Mouse (Mus musculus): ENCODE data around the gene Hspb3. TPM values are rescaled to one million over a fixed set of nuclear protein-coding genes. Genes with fewer than 3 reads are reported as not detected.

Hspb3 gene
- 1 to 10 TPM in 3 of 4 experiments, not detected in 1; 1.9 to 2.9 (median 2.8) TPM for total RNA-seq (2022)

DNA sequence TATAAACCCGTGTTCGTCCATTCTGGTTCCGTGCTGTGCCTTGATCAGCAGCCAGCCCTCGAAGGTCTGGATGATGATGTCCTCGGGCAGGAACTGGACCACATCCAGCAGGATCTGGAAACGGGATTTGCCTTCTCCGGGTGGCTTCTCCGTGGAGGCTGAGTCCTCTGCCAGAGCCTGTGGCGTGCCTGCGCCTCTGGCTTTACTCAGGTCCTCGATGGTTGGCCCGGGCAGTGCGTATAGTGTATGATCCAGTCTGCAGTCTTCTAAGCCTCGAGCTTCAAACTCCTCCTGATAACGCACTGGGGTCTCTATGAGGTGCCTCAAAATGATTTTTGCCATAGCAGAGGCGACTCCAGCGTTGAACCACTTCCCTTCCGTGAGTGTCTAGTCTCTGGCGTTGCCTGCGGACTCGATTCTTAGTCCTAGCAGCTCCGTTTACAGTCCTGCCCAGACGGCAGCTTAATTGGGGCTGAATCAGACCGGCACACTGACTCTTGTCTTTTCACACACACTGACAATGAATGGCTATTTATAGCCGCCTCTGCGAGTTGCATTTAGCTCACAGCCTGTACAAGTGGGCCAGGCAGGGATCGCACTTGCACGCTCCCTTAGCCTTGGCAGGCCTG is at the start of gene Hspb3:
Gene Hspb3, minus strand, starts transcription at position 526 of the 629 bp plus-strand sequence.
- DNase-seq (ENCODE audit: low spot score in 2 of 2), result peak in 1 of 2 experiments; percentile 22

DNA sequence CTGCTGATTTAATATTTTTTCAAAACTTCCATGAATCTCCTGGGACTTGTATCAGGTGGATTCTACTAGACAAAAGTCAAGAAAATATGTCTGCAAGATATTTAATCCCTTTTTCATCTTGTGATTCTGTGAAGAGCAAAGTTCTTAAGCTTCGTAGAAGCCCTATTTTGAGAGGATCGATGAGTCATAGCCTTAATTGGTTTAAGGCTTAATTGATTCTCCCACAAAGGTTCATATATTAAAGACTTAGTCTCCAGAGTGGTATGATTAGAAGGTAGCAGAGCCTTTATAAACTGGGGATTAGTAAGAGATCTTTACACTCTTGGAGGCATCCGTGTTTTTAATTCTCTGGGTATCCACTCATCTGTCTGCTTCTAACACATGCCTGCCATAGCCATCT is 49.7 kb upstream of the Hspb3 start:
- DNase-seq (ENCODE audit: low spot score in 2 of 2), result no peak

DNA sequence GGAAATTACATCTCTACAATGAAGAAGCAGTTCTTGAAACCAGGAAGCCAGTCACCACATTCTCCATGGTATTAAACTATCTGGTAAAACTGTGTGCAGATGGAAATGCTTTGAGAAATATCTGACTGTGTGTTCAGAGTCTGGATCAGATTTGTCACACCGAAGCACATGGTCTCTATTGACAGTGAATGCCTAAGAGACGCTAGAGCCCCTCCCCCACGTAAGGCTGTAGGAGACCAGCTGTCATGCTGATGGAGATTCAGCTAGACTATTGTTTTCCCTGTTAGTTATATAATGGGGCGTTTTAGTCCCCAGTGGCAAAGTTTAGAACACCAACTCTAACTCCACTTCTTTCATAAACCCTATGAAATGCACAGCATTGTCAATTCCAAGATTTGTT is 42.7 kb upstream of the Hspb3 start:
- no peak for DNase-seq (ENCODE audit: low spot score in 2 of 2)

DNA sequence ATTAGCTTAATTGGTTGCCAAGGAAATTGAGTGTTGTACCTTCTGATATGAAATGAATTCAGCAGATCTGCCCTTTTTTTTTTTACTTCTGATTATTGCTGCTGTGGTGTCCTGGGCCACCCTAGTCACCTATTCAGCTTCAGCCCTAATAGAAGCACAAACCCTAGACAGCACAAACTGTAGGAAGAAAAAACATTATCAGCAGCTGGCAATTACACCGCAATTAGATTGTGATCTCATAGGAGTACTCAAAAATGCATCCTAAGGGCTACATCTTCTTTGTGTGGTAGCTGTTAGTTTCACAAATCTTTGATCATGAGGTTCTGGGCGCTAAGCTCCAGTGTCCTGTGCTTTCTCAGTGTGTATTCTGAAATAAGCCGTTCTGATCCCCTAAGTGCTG is 37.7 kb upstream of the Hspb3 start:
- DNase-seq (ENCODE audit: low spot score in 2 of 2), result no peak

DNA sequence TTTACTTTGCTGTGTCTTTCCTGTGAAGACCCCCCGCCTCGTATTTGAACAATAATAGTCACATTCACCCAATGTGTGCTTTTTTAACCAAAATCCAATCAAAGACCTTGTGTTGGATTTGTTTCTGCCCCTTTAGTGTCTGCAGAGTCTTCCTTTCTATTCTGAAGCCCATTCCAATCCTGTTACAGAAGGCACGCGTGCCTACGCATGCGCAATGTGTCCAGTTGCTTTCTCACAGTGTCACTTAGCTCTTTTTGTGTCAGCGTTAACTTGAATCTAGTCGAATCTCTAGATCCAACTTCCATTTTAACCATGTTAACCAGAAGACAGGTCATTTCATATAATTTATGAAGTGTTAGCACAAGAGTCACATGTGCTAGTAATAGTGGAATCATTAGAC is 36.5 kb upstream of the Hspb3 start:
- DNase-seq (ENCODE audit: low spot score in 2 of 2), result no peak

DNA sequence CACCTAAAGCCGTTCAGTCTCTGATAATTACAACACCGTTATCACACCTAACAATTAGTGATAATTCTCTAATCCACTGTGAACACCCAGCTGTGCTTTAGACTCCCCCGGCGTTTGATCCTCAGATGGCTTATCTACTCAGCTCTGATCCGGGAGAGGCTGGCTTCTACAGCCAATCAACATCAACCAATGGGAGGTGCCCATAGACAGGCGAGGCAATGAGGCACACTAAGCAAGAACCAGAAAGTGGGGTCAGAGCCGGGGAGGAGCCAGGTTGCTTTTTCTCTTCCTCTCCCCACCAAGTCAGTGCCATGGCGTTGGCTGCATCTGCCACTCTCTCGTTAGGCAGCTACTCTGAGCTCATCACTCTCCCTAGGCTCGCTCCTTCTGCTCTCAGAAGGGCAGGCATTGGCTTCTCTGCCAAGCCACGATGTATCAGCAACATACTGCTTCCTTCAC is 36.0 kb upstream of the Hspb3 start:
- DNase-seq (ENCODE audit: low spot score in 2 of 2), result no peak

DNA sequence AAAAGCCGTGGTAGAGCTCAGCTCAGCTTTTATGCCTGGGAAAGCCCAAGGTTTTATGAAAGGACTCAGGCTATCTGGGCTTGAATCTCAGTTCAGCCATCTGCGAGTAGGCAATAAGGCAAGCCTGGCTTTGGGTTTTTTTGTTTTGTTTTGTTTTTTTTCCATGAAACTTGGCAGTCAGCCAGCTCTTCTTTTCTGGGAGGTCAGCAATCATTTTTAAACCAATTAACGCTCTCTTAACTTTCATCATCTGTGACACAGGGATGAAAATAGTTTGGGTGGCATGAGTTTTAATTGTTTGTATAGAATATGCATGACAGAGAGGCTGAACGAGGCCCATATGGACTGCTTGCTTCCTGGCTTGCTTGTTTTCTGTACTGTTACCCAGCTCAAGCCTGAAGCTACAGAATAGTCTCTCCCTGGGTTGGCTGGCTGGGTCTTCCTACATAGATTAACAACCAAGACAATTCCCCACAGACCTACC is 33.4 kb upstream of the Hspb3 start:
- DNase-seq (ENCODE audit: low spot score in 2 of 2), result no peak

DNA sequence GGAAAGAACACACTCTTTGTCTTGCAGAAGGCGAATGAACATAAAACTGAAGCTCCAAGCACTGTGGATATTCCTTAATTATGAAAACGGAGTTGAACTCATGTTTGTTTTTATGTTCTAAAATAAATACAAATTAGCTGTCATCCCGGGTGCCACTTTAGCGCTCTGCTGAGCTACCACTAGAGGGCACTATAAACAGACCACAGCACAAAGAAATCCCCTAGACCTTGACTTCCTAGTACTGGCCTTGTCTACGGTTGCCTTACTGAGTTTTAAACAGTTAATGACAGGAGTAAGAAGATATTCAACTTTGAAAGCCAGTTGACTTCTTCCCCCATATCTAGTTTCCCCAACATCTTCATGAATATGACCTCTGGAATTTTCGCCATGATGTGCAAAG is 29.9 kb upstream of the Hspb3 start:
- DNase-seq (ENCODE audit: low spot score in 2 of 2), result peak in 1 of 2 experiments; percentile 55

DNA sequence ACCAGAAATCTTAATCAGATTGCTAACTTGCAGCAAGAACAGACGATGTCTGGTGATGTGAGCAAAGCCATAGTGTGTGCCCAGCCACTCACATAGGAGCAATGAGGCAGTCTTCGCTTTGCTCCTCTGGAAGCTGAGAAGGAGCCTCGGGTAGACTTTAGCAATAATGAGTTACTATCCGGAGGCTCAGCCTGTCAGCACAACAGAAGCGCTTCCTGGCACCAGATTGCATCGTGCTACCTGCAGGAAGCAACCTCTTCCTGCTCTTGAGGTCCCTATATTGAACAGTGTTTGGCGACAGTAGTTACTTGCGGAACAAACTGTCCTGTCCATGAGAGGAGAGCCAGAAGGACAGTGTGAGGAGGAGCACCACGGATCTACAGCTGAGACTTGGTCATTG is 28.2 kb upstream of the Hspb3 start:
- no peak for DNase-seq (ENCODE audit: low spot score in 2 of 2)

DNA sequence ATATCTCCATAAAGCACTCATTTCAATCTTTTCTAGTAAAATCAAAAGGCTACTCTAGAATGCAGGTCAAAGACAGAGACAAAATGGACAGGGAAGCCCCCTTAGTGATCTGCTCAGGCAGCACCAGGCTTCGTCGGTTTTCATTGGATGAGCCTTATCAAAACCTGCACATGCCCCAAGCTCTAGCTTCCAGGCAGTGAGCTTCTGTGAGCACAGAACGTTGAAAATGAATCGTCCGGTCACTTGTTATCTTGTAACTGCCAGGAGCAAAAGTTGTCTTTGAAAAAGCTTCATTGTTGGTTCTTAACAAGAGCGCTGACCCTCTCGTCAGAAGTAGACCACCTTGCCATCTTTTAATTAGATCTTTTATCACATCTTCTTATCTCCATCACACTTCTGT is 26.4 kb upstream of the Hspb3 start:
- DNase-seq (ENCODE audit: low spot score in 2 of 2), result no peak

DNA sequence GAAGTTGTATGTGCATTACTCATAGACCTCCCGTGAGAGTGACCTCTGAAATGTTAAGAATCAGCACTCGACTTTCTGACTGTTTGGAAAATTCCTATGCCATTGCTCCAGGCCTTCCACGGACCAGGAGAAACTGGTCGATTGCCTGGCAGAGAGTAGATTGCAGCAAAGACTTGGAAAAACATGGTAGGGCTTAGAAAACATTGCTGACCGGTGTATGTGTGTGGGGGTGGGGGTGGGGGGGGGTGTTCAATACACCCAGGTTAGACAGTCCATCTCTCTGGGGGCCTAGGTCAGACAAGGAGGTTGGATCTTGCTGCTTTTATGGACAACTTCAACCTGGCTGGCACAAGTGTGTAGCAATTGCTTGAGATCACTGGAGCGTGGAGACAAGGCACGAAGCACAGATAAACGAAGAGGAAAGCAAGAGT is 23.2 kb upstream of the Hspb3 start:
- no peak for DNase-seq (ENCODE audit: low spot score in 2 of 2)

DNA sequence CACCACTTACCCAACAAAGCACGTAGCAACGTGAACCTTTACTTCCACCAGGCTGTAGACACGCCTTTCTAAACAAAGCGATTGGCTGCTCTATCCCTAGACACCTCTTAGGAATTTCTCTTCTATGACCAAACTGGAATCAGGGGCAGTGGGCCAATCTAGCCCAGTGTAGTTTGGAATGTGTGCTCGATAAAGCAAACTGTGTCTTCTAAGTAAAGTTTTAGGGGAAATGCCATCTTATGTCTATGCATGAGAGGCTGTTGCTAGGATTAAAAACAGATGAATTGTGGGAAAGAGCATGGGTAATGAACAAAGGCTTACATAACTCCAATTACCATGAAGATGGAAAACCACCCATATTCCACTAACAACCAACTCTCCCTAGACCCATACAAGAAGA is 19.3 kb upstream of the Hspb3 start:
- DNase-seq (ENCODE audit: low spot score in 2 of 2), result no peak

DNA sequence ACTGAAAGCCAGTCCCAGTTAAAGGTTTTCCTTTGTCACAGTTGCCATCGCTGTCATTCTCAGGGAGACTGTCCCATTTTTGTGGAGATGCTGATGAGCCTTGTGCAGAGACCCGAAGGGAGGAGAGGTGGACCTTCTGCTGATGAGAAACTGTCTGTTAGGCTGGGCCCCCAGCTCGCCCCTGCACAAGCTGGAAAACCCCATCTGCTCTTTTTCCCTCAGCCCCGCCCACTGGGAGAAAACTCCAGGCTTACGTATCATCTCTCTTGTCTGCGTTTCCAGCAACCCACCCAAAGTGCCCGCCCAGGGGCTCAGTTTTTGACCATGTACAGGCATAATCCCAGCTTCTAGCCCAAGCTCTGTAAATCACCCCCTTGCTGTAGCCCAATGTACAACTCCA is 17.2 kb upstream of the Hspb3 start:
- DNase-seq (ENCODE audit: low spot score in 2 of 2), result peak in 1 of 2 experiments; percentile 44

DNA sequence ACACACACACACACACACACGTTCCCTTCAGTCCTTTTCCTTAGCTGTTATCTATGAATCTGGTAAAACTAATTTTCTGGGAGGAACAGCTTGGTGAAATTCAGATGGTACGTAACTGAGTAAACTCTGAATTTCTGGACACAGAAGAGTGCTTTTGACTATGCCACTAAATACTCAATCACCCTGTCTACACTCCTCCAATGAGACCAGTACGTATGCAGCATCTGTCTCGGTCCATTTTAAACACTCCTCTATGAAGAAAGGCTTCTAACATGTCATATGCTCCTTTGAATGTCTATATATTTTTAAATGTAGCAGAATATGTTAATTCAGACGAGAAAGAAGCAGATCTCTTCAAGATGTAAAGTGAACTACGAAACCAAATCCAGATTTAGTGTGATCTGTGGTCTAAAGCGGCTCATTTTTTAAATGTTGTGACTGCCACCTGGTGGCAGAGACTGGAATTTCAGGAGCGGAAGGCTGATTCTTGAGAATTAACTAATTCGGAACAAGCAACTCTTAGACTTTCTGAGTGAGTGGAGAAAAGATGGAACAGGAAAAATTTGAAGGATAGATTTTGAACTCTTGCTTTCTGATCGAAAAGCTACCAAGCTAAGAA is 6.1 kb upstream of the Hspb3 start:
- peak in 1 of 2 experiments; percentile 77 for DNase-seq (ENCODE audit: low spot score in 2 of 2)

DNA sequence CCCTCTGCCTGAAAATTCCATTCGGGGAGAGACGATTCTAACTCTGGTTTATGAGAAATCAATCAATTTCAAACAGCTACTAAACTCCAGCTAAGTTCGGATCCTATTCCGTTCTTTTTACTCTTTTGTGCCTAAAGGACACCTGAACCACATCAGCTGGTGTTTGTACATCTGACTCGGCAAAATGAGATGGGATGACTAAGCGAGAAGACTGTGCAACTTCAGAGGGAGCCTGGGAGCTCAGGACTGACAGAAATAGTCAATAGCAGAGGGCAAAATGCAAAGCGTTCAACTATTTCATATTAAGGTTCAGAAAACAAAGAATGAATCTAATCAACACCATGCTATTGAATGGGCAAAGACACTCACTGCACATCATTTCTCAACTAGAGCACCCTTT is 407 bp upstream of the Hspb3 start:
- DNase-seq (ENCODE audit: low spot score in 2 of 2), result no peak

DNA sequence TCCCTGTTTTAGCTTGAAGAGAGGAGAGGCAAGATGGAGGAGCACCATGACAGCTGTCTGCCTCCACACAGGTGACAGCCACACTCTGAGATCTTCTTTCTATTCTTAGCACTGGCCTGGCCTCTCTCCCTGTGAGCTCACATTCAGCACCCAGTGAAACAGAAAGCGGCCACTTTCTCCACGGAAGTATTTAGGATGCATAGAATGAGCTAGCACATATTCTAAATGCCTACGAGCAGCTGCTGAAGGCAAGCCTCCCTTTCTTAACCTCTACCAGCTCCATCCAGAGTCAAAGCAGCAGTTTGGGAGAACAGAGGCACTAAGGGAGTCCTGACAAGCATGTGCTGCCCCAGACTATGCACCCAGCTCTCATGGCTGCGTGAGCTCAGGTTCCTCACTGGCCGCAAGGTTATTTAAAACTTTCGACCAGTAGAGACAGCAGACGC is 1.6 kb downstream of the Hspb3 start:
- DNase-seq (ENCODE audit: low spot score in 2 of 2), result no peak

DNA sequence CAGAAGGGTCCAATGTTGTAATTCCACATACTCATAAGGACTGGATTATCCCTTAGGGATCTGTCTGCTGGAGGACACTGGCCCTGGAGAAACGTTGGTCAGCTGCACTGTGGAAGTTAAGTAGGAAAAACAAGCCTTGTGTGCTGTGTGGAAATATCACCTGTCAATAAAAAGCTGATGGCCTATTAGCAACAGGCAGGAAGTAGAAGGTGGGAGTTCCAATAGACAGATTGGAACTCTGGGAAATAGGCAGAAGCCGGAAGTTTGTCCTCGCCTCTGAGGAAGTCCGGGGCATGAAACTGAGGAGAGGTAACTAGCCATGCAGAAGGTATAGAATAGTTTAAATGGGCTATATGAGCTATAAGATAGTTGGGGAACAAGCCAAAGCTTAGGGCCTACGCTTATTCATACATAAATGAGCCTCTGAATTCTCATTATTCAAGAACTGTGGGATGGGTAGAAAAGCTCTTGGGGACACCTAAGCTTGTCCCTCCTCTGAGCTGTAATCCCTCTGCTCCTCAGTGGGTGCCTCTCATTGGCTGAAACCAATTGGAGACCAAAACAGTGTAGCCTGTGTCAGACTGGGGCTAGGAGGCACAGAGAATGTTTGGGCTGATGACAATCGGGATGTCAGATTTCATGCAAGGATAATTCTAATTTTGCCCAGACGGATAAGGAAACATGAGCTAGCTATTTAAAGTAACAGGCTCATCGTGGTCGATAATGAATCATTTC is 2.7 kb downstream of the Hspb3 start:
- DNase-seq (ENCODE audit: low spot score in 2 of 2), result no peak

DNA sequence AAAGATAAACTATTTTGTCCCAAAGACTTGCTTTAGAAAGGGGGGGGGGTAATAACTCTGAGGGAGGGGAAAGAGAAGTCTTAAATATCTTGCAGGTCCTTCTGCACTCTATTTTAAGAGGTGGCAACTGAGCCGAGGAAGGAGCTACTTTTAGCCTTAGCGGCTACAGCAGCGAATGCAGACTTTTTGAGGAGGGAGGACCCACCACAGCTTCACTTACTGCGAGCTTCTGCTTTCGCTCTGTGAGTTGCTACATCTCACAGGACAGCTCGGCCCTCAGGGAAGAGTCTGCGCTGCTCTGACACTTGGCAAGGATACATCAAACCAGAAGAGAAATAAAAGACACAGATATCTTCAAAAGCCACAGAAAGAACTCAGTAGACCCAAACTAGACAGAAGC is 6.3 kb downstream of the Hspb3 start:
- DNase-seq (ENCODE audit: low spot score in 2 of 2), result no peak

DNA sequence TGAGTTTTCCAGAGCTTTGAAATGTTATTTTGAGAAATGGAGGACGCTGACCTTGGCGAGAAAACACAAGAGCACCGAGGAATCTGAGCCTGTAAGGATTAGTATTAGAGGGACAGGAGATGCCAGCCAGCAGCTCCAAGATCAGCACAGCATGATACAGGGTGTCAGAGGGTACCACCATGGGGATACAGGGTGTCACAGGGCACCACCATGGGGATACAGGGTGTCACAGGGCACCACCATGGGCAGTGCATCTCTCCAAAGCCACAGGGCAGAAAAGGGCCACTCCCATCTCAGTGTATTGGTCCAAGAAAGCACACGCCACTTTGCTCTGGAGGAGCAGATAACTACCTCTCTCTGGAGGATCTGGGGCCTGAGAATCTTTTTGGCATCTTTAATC is 6.8 kb downstream of the Hspb3 start:
- DNase-seq (ENCODE audit: low spot score in 2 of 2), result no peak

DNA sequence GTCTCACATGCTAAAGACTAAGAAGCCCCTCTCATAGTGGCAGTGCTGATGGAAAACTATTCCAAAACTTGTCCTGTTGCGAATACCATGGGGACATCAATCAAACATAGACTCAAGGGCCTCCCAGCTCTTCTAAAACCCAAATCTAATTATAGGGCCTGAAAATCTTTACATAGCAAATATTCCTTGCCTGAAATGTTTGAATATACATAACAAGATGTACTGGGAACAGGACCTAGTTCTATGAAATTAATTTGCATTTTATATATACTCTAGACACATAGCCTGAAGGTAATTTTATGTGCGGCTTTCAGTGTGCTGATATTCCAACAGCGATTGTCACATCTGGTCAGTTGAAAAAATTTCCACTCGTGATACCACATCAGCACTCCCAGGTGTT is 8.0 kb downstream of the Hspb3 start:
- no peak for DNase-seq (ENCODE audit: low spot score in 2 of 2)

DNA sequence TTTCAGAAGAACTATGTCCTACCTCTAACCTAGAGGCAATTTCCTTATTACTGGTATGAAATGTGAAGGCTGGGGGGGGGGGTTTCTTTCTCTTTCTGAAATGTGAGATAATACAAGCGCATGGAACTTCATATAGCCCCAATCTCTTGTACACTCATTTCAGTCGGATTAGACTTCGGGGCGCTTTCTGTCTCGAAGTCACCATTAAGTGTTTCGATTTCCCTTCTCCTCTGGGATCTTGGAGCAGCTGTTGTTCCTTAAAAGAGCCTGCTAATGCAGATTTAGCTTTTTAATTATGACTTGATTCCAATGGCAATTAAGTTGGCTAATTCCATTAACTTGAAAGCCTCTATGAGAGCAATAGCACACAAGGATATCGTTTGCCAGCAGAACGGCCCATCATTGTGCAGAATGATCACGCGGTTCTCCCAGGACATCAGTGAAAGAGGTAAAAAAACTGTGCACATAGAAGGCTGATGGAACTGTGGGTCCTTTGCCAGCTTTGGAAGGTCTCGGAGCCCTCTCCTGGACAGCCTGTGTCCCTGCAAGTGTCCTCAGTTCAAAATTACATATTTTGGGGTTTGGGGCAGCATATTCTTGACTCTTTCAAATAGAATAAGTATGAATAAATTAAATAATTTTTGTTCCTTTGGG is 22.4 kb downstream of the Hspb3 start:
- no peak for DNase-seq (ENCODE audit: low spot score in 2 of 2)

DNA sequence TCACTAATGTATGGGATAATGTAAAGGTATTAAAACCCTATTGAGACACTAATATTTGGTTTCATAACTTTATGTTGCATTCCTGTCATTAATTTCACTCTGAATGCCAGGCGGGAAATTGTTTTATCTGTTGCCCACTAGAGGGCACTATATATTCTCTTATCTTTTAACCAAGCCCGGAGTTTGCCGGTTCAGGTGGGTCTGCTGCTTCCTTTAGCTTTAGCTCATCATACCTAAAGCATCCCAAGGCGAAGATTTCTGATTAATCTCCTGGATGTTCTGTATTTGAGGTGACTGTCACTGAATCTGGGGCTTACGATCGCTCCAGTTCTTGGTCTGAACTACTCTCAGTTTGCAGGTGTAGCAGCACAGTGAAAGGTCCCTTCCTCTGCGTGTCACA is 24.6 kb downstream of the Hspb3 start:
- no peak for DNase-seq (ENCODE audit: low spot score in 2 of 2)

Measured in layer of hippocampus, adult 8-10 months (tissue).